Mouse (Mus musculus) large intestine, adult 2 months (tissue): ENCODE results near the gene Slk. TPM values are rescaled to one million over a fixed set of nuclear protein-coding genes. Genes with fewer than 3 reads are reported as not detected.
"Not testable (repeated sequence)": the region's sequence is repeated elsewhere in the genome, so short reads cannot be mapped to it uniquely, and the experiment has no call there.

Experiments
- DNase-seq: peaks from one replicate; pipeline ENCODE4 v3.0.0-alpha.2; 2012; ENCODE audit warnings: low read depth, low spot score
- WGBS: fragments of 180-500 bp; shearing (Covaris S2); methylation state at CpG from one replicate; pipeline ENCODE4 v1.1.7; 2018; 5-methylcytosine and 5-hydroxymethylcytosine counted together
- polyA plus RNA-seq: library from polyadenylated mRNA; depleted of rRNA; stranded (reverse); fragments of >200 nt; gene quantifications from 2 replicates; pipeline ENCODE4 v1.2.3, GENCODE M21; 2012

The Slk gene
- polyA plus RNA-seq, 1 experiment = 7.4 TPM

GRCm38 (mm10) chr19:47565031-47565654 is 14.3 kb upstream of the Slk start:
- 85% methylated on average over 17 of the region's 17 CpGs for whole genome bisulfite sequencing

DNA sequence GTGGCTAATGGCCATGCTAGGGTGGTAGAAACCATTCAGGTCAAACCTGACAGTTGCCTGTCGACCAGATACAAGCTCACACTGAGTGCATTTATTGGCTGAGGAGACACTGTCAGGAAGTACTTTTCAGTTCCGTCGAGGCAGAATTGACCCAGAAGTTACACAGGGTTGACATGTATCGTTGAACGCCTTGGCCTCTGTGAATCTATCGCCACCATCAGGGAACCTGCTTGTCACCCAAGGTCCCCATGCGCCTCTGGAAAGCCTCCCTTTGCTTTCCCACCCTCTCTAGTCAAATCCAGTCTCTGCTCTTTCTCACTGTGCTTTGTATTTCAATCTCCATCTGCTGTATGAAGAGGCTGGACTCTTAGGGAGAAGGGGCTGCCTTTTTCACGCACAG is 13.5 kb upstream of the Slk start:
- WGBS = 91% methylated on average over 8 of the region's 8 CpGs
- DNase-seq = no peak

More at GRCm38 (mm10) chr19:47565031-47565654, 14.3 kb upstream of the Slk start:
- DNase-seq = no peak

GRCm38 (mm10) chr19:47570042-47570441 is 9.4 kb upstream of the Slk start:
- WGBS = 53% methylated on average over 5 of the region's 5 CpGs
- DNase-seq = no peak

DNA sequence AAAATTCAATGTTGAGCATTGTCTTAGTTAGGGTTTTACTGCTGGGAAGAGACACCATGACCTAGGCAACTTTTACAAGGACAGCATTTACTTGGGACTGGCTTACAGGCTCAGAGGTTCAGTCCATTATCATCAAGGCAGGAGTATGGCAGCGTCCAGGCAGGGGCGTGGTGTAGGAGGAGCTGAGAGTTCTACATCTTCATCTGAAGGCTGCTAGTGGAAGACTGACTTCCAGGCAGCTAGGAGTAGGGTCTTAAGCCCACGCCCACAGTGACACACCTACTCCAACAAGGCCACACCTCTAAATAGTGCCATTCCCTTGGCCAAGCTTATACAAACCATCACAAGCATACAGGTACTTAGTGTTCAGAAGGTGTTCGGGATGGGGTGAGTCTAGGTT is 7.5 kb upstream of the Slk start:
- 73% methylated on average over 4 of the region's 4 CpGs for WGBS
- not testable (repeated sequence) for DNase-seq

- DNase-seq = no peak
- WGBS = 76% methylated on average over 3 of the region's 3 CpGs
Observed at GRCm38 (mm10) chr19:47573718-47574117, 5.8 kb upstream of the Slk start.

- DNase-seq = no peak
- 18% methylated on average over 13 of the region's 13 CpGs for WGBS
Observed at GRCm38 (mm10) chr19:47578581-47579224, 775 bp upstream of the Slk start.

DNA sequence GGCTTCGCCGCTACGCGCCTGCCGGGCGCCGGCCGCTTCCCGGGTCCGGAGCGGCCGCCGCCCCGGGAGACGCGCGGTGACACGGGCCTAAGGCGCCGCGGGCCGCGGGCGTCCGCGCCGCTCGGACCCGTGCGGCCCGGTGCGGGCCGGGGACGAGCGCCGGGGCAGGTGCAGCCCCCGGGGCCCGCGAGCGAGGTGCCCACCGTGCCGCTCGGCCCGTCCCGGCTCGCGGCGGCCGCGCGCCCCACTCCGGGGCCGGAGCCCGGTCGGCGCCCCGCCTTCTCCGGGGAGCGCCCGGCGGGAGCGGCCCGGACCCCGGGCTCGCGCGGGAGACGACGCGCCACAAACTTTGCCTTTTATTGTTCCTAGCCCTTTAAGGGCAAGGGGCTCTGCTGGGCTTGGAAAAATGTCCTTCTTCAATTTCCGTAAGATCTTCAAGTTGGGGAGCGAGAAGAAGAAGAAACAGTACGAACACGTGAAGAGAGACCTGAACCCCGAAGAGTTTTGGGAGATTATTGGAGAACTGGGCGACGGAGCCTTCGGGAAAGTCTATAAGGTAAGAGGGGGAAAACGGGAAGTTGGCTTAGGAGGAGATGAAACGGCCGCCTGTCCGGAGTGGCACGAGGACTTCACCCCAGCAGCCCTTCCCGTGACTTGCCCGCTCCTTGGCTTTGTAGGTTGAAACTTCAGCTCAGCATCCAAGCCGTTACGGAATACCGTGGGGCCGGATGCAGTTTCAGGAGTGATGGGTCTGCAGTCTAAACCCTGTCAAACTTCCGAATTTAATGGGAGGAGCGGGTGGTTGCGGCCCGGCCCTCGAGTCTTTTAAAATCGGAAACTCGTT is 532 bp downstream of the Slk start:
- no peak for DNase-seq
- under 1% methylated on average over 93 of the region's 96 CpGs for WGBS

- 79% methylated on average over 1 of the region's 1 CpGs for WGBS
- no peak for DNase-seq
Observed at GRCm38 (mm10) chr19:47585772-47586171, 6.3 kb downstream of the Slk start.

DNA sequence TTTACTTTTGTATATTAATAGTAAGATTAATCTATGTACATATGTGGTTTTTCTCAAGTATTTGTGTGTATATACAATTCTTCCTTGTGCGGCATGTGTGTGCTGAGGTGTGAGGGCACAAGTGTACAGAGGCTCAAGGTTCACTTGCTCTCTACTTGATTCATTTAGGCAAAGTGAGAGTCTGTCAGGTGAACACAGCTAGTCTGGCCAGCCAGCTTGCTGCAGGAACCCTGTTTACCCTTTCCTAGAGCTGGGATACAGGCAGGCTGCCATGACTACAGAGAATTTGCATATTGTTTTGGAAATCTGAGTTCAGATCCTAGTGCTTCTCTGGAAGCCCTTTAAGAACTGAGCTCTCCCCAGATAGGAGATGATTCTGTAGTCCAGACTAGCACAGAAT is 7.5 kb downstream of the Slk start:
- DNase-seq = no peak
- 39% methylated on average over 1 of the region's 1 CpGs for WGBS

- DNase-seq = no peak
- WGBS = 45% methylated on average over 3 of the region's 3 CpGs
Observed at GRCm38 (mm10) chr19:47608513-47608912, 29.0 kb downstream of the Slk start.

GRCm38 (mm10) chr19:47613442-47613841 is 34.0 kb downstream of the Slk start:
- no peak for DNase-seq
- 64% methylated on average over 7 of the region's 7 CpGs for WGBS

- DNase-seq = no peak
- 81% methylated on average over 8 of the region's 8 CpGs for WGBS
Observed at GRCm38 (mm10) chr19:47621478-47621877, 42.0 kb downstream of the Slk start.

DNA sequence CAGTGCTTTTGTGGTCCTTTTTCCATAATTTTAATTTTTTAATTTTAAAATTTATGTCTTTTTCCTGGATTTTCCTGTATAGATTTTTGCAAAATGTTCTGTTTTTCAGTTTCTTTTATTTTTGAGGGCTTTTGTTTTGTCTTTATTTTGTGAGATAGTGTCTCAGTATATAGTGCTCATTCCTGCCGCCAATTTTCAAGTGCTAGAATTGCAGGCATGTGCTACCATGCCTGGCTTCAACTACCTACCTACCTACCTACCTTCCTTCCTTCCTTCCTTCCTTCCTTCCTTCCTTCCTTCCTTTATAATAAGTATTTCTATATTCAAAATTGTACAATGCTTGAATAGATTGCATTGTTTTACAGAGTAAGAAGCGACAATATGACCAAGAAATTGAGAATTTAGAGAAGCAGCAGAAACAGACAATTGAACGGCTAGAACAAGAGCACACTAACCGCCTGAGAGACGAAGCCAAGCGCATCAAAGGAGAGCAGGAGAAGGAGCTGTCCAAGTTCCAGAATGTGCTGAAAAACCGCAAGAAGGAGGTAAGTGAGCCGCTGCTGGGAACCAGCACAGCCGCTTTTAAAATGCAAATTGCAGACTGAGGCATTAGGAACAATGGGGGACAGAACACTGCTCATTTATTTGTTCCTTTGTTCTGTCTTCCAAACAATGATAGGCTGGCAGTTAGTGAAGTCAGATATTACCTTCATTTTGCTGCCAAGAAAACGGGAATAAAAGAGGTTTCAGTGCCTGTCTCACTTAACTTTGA is 45.6 kb downstream of the Slk start:
- no peak for DNase-seq
- WGBS = 84% methylated on average over 10 of the region's 10 CpGs

GRCm38 (mm10) chr19:47627450-47627849 is 48.0 kb downstream of the Slk start:
- DNase-seq = no peak
- 97% methylated on average over 10 of the region's 10 CpGs for WGBS

DNA sequence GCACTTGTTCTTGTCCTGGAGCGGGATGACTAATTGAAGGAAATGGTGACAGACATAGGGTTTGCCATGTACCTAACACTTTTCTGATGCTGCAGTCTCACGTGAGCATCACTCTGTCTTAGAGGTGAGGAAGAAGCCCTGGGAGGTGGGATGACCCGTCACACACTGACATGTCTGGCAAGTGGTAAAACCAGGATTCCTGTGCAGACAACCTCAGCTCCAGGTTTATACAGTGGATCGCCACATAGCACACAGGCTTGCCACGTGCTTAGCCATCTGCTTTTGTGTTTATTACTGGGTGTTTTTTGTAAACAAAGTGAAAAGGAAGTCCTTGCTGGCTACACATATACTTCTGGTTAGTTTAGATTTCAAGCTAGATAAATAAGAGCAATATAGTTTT is 49.6 kb downstream of the Slk start:
- no peak for DNase-seq
- 64% methylated on average over 5 of the region's 5 CpGs for WGBS

DNA sequence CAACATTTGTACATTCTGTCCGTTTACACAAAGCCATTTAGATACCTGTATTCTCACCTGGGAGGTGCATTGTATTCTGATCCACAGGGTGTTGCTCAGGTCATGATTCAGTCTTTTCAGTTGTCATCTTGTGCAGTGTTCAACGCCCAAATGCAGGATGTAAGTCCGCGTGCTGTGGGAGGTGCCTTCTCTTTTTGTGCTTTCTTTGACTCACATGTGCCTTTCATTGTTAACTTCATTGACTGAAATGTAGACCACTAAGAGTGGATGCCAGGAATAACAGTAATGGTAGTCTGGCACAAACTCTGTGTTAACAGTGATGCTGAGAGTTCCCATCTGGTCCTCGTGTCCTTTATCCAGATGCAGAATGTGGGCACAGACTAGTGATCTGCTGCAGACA is 50.9 kb downstream of the Slk start:
- DNase-seq = no peak
- 75% methylated on average over 5 of the region's 5 CpGs for WGBS

DNA sequence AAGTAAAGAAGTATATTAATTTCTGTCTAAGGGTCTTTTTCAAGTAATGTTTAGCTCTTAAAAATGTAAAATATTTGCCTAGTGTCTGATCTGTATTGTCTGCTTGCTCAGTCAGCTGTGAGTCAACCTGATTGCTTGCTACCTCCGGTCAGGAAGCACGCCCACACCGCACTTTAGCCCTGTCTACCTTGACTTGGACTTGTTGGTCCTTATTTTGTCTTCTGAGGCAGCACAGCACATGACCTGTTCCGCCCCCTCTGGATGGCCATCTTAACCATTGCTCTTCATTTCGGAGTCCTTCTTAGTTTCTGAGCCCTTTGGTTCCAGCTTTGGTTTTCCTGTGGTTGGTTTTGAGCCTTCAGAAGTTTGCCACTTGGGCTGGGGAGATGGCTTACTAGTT is 52.3 kb downstream of the Slk start:
- WGBS = 88% methylated on average over 5 of the region's 5 CpGs
- no peak for DNase-seq

DNA sequence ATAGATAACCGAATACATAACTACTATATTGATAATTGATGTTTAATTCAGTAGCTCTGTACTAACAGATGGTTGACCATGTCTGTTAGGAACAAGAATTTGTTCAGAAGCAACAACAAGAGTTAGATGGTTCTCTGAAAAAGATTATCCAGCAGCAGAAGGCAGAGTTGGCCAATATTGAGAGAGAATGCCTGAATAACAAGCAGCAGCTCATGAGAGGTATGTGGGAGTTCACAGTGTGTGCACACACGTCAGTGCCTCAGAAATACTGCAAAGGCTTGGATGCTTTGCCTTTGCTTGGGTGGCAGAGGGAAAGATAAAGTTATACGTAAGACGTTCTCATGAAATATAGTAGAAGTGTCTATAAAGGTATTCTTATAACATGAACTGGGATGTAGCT is 55.9 kb downstream of the Slk start:
- 95% methylated on average over 4 of the region's 4 CpGs for WGBS
- DNase-seq = no peak

- WGBS = 55% methylated on average over 2 of the region's 2 CpGs
- DNase-seq = no peak
Observed at GRCm38 (mm10) chr19:47643910-47644309, 64.4 kb downstream of the Slk start.

GRCm38 (mm10) chr19:47645583-47645982 is 66.1 kb downstream of the Slk start:
- DNase-seq = no peak
- WGBS = 71% methylated on average over 6 of the region's 6 CpGs
